Mouse (Mus musculus) urinary bladder, postnatal 10 days (tissue): Measurements from ENCODE around the gene Cebpb.
A peak's percentile ranks its signal among the peaks of the same experiment; 100 is the strongest.
"Not testable (repeated sequence)": the region's sequence is repeated elsewhere in the genome, so short reads cannot be mapped to it uniquely, and the experiment has no call there.

Source experiments
- DNase-seq: peaks from one replicate; pipeline ENCODE4 v3.0.0; 2022; ENCODE audit warnings: low spot score

The Cebpb gene

GRCm38 (mm10) chr2:167688498-167689451 lies at the start of gene Cebpb:
Cebpb (plus strand) TSS chr2:167688915.
- peak; percentile 55 for DNase-seq

- no peak for DNase-seq
Observed at GRCm38 (mm10) chr2:167640279-167640678, 48.4 kb upstream of the Cebpb start.

- no peak for DNase-seq
Observed at GRCm38 (mm10) chr2:167641337-167641736, 47.4 kb upstream of the Cebpb start.

- DNase-seq, result no peak
Observed at GRCm38 (mm10) chr2:167642164-167642563, 46.6 kb upstream of the Cebpb start.

GRCm38 (mm10) chr2:167643356-167644052 lies 45.2 kb upstream of the Cebpb start:
- not testable (repeated sequence) for DNase-seq

GRCm38 (mm10) chr2:167646411-167646810 lies 42.3 kb upstream of the Cebpb start:
- no peak for DNase-seq

- no peak for DNase-seq
Observed at GRCm38 (mm10) chr2:167649290-167650032, 39.3 kb upstream of the Cebpb start.

- DNase-seq, result no peak
Observed at GRCm38 (mm10) chr2:167651622-167652021, 37.1 kb upstream of the Cebpb start.

- DNase-seq, result no peak
Observed at GRCm38 (mm10) chr2:167652694-167653093, 36.0 kb upstream of the Cebpb start.

GRCm38 (mm10) chr2:167654911-167655600 lies 33.7 kb upstream of the Cebpb start:
- no peak for DNase-seq

- no peak for DNase-seq
Observed at GRCm38 (mm10) chr2:167656629-167657478, 31.9 kb upstream of the Cebpb start.

GRCm38 (mm10) chr2:167657973-167658372 lies 30.7 kb upstream of the Cebpb start:
- DNase-seq, result no peak

- no peak for DNase-seq
Observed at GRCm38 (mm10) chr2:167658712-167659111, 30.0 kb upstream of the Cebpb start.

GRCm38 (mm10) chr2:167659177-167659846 lies 29.4 kb upstream of the Cebpb start:
- no peak for DNase-seq

GRCm38 (mm10) chr2:167659847-167660610 lies 28.7 kb upstream of the Cebpb start:
- DNase-seq, result no peak

GRCm38 (mm10) chr2:167660611-167660971 lies 28.1 kb upstream of the Cebpb start:
- no peak for DNase-seq

GRCm38 (mm10) chr2:167661270-167662203 lies 27.2 kb upstream of the Cebpb start, which contains the start of gene Gm20431:
Gm20431 (minus strand) TSS chr2:167661496.
- peak; percentile 78 for DNase-seq

GRCm38 (mm10) chr2:167662713-167663112 lies 26.0 kb upstream of the Cebpb start:
- no peak for DNase-seq
